Mouse (Mus musculus) embryonic facial prominence, embryonic 10.5 days (tissue): ENCODE results near the gene Podxl2. TPM values are rescaled to one million over a fixed set of nuclear protein-coding genes. Genes with fewer than 3 reads are reported as not detected.
A peak's percentile ranks its signal among the peaks of the same experiment; 100 is the strongest.

Experiments
- DNase-seq: peaks from one replicate; pipeline ENCODE4 v3.0.0-alpha.2; 2017; ENCODE audit warnings: low spot score
- H3K27ac ChIP-seq: fragments of 300-500 bp; sonication (generic); replicated peaks from 2 replicates; pipeline ENCODE4 v1.5.1; 2016; ENCODE audit warnings: mild to moderate bottlenecking
- H3K27me3 ChIP-seq: fragments of 300-500 bp; sonication (generic); replicated peaks from 2 replicates; pipeline ENCODE4 v1.6.1; 2016; ENCODE audit warnings: low read depth, mild to moderate bottlenecking; ENCODE audit not compliant: poor library complexity, severe bottlenecking
- H3K36me3 ChIP-seq: fragments of 300-500 bp; sonication (generic); replicated peaks from 2 replicates; pipeline ENCODE4 v1.6.1; 2016; ENCODE audit warnings: mild to moderate bottlenecking, moderate library complexity
- H3K4me1 ChIP-seq: fragments of 300-500 bp; sonication (generic); 2 replicates; pipeline ENCODE4 v1.6.1; 2016
- H3K4me3 ChIP-seq: fragments of 300-500 bp; sonication (generic); 2 replicates; pipeline ENCODE4 v1.5.1; 2016; ENCODE audit warnings: mild to moderate bottlenecking, moderate library complexity
- H3K9me3 ChIP-seq: fragments of 300-500 bp; sonication (generic); 2 replicates; pipeline ENCODE4 v1.6.1; 2016; ENCODE audit warnings: mild to moderate bottlenecking
- WGBS: fragments of 180-500 bp; shearing (Covaris S2); methylation state at CpG from one replicate; pipeline ENCODE4 v1.1.7; 2016; 5-methylcytosine and 5-hydroxymethylcytosine counted together
- polyA plus RNA-seq: library from polyadenylated mRNA; unstranded; fragments of >200 nt; fragmentation: Nextera tagmentation; extraction: Ambion mirVana; gene quantifications from 2 replicates; pipeline ENCODE4 v1.2.1, GENCODE M21; 2016

The Podxl2 gene
- polyA plus RNA-seq, 1 experiment from 2014 or later = 56.3 TPM

DNA sequence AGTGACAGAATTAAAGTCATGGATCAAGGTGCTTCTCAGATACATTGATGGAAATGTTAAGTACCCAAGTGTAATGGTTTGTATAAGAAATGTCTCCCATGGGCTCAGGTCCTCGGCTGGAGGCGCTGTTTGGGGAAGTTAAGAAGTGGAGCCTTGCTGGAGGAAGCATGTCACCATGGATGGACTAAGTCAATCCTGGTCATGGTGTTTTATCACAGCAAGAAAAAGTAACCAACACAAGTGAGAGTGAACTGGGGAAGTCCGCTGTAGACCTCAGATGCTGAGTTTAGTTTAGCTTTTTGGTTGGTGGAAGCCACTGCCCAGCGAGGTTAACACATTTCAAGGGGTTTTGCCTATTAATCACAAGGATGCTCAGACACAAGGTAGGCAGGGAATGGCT lies 45.3 kb downstream of the Podxl2 start:
- Histone ChIP-seq H3K27me3 (peaks cover 9% of the 10 kb centered on the region; the same call in 1 of the 2 replicates), H3K4me1 (peaks cover 25% of the 10 kb centered on the region), H3K36me3 (no peaks in the 10 kb centered on the region), H3K9me3 (no peaks in the 10 kb centered on the region), H3K4me3 (no peak overlapping the region), H3K27ac (no peak overlapping the region)
- DNase-seq = no peak
- 89% methylated on average over 4 of the region's 4 CpGs for WGBS

DNA sequence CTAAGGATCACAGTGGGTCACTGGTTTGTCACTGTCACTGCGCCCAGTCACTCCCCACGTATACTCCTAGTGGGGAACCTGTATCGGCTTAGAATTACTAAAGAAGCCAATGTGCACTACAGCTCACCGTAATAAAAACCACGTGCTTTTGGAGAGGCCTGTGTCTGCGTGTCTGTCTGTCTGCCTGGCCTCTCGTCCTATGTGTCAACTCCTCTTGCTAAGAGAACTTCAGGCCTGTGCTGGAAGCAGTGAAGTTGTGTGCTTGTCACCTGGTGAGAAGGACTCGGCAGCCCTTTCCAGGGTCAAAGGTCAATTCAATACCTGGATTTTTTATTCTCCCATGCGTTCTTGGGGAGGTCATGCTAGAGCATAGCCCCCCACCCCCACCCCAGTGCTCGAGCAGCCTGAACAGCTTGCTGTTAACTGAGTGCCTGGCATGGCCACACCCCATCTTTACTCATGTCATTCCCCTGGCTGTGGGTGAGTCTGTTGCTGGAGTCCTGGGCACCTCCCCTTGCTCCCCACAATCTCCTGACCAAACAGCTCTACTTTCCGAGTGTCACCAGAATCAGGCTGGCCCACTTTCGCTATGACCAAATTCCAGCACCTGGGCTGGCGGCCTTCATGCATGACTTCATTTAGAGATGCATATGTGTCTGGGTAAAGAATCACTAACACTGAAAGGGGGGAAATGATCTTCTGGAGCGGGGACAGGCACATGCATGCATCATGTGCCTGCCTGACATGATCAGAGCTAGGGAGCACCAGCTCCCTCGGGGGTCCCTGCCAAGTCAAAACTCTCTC lies 46.4 kb downstream of the Podxl2 start:
- H3K4me1 ChIP-seq = peaks cover 20% of the 10 kb centered on the region
- DNase-seq = no peak
- WGBS = 73% methylated on average over 15 of the region's 15 CpGs

DNA sequence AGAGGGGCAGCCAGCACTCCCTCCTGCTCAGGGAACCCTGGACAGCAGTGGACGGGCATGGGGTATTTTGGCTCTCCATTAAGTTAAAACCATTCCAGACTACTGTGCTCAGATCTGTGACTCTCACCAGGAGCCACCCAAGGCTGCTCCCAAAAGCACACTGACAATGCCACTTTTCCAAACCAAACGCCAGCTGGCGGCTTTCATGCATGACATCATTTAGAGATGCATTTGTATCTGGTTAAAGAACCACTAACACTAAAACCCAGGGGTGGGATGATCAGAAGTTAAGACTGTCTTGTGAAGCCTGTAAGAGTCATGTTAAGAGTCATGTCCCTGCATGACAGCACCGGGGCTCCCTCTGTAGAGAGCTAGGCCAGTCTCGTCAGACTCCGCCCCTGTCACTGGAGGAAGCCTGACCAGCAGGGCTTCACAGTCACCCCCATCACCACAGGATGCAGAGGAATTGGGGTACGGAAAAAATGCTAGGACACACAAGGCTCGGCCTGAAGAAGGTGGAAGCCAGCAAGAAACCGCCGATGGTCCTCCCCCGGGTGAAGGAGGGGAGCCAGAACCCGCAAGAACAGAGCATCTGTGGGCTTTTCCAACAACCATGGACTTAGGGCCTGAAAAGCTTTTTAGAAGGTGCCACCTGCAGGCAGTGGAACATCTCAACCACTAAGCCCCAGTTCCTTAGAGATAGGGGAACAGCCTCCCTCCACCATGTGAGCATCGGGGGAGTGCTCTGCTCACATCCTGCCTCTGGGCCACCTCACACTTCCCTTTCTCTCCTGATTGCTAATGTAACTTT lies 47.2 kb downstream of the Podxl2 start:
- DNase-seq = no peak
- Histone ChIP-seq H3K4me1 (peaks cover 19% of the 10 kb centered on the region), H3K27ac (no peak overlapping the region), H3K27me3 (peaks cover 9% of the 10 kb centered on the region; the same call in 1 of the 2 replicates), H3K4me3 (no peak overlapping the region), H3K36me3 (no peaks in the 10 kb centered on the region), H3K9me3 (no peaks in the 10 kb centered on the region)
- WGBS = 66% methylated on average over 13 of the region's 13 CpGs

More for the DNA sequence above, 46.4 kb downstream of the Podxl2 start:
- no peak overlapping the region for H3K27ac ChIP-seq
- no peak overlapping the region for H3K4me3 ChIP-seq
- H3K27me3 ChIP-seq = peaks cover 9% of the 10 kb centered on the region; the same call in 1 of the 2 replicates
- H3K36me3 ChIP-seq = no peaks in the 10 kb centered on the region
- H3K9me3 ChIP-seq = no peaks in the 10 kb centered on the region

DNA sequence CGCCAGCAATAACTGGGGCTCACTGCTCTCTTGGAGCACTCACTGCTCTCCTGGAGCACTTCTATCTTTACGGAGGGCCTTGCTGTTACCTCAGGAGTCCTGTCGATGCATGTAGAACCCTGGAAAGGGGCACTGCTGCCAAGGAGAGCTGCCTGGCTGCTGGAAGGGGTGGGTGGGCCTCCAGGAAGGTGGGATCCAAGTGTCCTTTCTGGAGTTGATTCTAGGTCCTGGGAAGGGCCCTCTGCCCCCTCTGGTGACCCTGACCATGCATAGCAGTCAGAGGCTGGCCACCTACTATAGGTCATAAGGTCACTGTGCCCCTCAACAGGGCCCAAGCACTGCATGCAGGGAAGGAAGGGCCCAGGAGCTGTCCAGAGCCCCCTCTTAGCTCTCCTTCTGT lies 47.9 kb downstream of the Podxl2 start:
- peaks cover 9% of the 10 kb centered on the region; the same call in 1 of the 2 replicates for H3K27me3 ChIP-seq
- DNase-seq = no peak
- no peaks in the 10 kb centered on the region for H3K9me3 ChIP-seq
- H3K36me3 ChIP-seq = no peaks in the 10 kb centered on the region
- 0 out of 2 replicates have a peak overlapping the region, but pooled peaks have one; percentile 42 for H3K27ac ChIP-seq
- WGBS = 75% methylated on average over 3 of the region's 3 CpGs
- no peak overlapping the region for H3K4me3 ChIP-seq
- H3K4me1 ChIP-seq = peaks cover 19% of the 10 kb centered on the region

DNA sequence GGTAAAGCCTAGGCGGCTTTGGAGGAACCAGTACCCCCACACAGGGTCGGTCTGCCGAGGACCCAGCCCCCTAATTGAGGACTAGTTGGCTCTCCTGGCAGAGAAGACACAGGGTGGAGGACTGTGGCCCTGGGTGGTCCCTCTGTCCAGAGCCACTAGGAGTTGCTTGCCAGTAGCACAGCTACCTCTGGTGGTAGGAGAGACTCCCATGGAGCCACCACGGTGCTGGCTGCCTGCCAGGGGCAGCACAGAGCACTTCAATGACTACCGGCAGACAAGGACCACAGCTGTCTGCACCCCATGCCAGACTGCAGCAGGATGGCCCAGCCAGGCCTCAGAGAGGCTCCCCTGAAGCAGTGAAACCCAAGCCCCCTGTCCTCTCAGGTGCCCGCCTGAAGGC lies 48.3 kb downstream of the Podxl2 start:
- Histone ChIP-seq H3K4me3 (no peak overlapping the region), H3K27ac (0 out of 2 replicates have a peak overlapping the region, but pooled peaks have one; percentile 42), H3K4me1 (peaks cover 19% of the 10 kb centered on the region), H3K27me3 (peaks cover 9% of the 10 kb centered on the region; the same call in 1 of the 2 replicates), H3K36me3 (no peaks in the 10 kb centered on the region), H3K9me3 (no peaks in the 10 kb centered on the region)
- 34% methylated on average over 6 of the region's 6 CpGs for WGBS
- peak; percentile 60 for DNase-seq

DNA sequence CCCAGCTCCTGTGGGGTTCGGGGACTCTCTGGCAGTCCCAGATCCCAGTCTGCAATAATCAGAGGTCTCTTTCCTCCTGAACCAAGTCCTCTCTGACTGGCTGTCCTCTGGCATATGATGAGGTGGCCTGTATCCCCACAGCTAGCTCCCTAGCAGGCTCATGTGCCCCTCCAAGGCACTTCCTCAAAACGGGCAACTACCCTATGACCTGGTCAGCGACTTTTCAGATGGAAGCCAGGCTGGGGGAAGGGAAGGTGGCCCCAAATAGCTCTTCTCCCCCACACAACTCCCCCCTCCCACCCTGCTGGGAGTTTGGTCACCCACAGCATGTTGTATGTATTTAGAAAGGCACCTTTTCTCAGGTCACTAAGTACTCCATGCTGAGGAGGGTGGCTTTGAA lies 48.8 kb downstream of the Podxl2 start:
- H3K27ac ChIP-seq = no peak overlapping the region
- no peak for DNase-seq
- H3K9me3 ChIP-seq = no peaks in the 10 kb centered on the region
- 48% methylated on average over 3 of the region's 3 CpGs for WGBS
- H3K36me3 ChIP-seq = no peaks in the 10 kb centered on the region
- H3K4me3 ChIP-seq = no peak overlapping the region
- peaks cover 9% of the 10 kb centered on the region; the same call in 1 of the 2 replicates for H3K27me3 ChIP-seq
- peaks cover 19% of the 10 kb centered on the region for H3K4me1 ChIP-seq

DNA sequence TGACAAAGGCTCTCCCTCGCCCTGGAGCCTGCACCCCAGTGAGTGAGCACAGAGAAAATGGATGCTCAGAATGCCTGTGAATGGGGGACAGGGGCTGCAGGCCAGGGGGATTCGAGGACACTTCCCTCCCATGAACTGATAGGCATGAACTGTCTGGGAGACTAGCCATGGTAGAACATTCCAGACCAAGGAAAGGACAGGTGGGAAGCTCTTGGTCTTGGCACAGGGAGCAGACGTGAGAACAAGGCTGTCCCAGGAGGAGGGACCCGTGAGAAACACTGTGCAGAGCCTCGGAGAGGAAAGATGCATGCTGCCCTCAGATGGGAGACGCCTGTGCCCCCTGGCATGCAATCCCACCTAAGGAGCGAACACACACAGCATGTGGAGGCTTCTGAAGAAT lies 50.7 kb downstream of the Podxl2 start:
- no peaks in the 10 kb centered on the region for H3K27me3 ChIP-seq
- H3K4me1 ChIP-seq = peaks cover 31% of the 10 kb centered on the region
- no peak overlapping the region for H3K4me3 ChIP-seq
- H3K9me3 ChIP-seq = no peaks in the 10 kb centered on the region
- no peak for DNase-seq
- no peaks in the 10 kb centered on the region for H3K36me3 ChIP-seq
- 71% methylated on average over 7 of the region's 7 CpGs for WGBS
- H3K27ac ChIP-seq = no peak overlapping the region

DNA sequence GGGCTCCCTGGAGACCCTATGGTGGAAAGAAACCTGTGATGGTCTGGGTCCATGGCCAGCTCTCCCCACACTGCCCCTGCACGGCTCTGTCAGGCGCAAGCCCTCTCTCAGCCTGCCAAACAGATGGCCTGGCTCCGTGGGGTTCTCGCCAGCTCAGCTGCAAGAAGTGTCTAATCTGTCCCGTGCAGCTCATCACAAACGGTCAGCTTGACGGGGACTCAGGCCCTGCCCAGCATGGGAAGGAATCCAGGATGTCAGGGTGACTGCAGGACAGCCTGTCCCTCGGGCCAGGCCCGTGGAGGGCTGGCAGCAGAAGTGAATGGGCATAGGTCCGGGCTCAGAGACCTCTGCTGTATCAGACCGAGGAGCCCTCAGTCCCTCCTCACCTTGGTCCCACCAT lies 52.9 kb downstream of the Podxl2 start:
- H3K4me3 ChIP-seq = no peak overlapping the region
- H3K9me3 ChIP-seq = no peaks in the 10 kb centered on the region
- WGBS = 86% methylated on average over 11 of the region's 11 CpGs
- no peaks in the 10 kb centered on the region for H3K27me3 ChIP-seq
- DNase-seq = no peak
- peaks cover 23% of the 10 kb centered on the region for H3K4me1 ChIP-seq
- H3K36me3 ChIP-seq = no peaks in the 10 kb centered on the region
- no peak overlapping the region for H3K27ac ChIP-seq

DNA sequence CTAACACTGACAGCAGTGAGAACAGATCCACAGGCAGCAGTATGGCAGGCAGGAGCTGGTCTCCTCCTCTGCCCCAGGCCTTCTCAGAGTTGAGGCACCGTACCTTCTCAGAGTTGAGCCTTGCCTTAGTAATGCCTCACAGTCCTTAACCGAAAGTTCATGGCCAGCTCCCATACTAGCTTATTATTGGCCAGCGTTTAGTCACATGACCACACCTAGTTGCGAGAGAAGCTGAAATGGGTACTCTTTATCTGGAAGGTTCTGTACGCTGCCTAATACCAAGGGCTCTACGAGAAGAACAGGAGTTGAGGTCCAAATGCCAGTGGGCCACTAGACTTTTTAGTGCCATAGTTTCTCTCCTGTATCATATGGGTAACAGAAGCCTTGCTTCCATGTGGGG lies 53.5 kb downstream of the Podxl2 start:
- no peak overlapping the region for H3K4me3 ChIP-seq
- DNase-seq = no peak
- peaks cover 17% of the 10 kb centered on the region for H3K4me1 ChIP-seq
- H3K9me3 ChIP-seq = no peaks in the 10 kb centered on the region
- H3K27ac ChIP-seq = no peak overlapping the region
- H3K36me3 ChIP-seq = no peaks in the 10 kb centered on the region
- 92% methylated on average over 6 of the region's 6 CpGs for WGBS
- H3K27me3 ChIP-seq = no peaks in the 10 kb centered on the region

DNA sequence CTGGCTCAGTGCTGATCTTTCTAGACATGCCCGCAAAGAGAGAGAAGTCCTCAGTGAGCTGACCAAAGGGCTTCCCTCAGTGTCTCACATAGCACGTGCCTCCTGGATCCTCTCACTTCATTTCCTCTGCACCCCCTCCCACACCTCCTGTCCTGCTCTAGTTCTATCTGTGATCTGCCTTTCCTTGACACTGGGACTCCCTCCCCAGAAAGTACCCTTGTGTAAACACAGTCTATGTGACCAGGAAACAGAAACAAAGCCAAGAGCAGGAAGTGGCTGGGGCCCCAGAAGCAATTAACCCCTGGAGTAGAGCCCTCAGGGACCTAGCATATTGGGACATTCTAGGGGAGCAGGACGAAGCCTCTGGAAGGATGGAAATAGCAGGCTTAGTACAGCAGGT lies 54.0 kb downstream of the Podxl2 start:
- no peak for DNase-seq
- peaks cover 15% of the 10 kb centered on the region for H3K4me1 ChIP-seq
- no peaks in the 10 kb centered on the region for H3K36me3 ChIP-seq
- 0 out of 2 replicates have a peak, but pooled peaks cover 3% of the 10 kb centered on the region for H3K27me3 ChIP-seq
- 39% methylated on average over 3 of the region's 3 CpGs for WGBS
- no peak overlapping the region for H3K4me3 ChIP-seq
- no peaks in the 10 kb centered on the region for H3K9me3 ChIP-seq
- H3K27ac ChIP-seq = no peak overlapping the region

DNA sequence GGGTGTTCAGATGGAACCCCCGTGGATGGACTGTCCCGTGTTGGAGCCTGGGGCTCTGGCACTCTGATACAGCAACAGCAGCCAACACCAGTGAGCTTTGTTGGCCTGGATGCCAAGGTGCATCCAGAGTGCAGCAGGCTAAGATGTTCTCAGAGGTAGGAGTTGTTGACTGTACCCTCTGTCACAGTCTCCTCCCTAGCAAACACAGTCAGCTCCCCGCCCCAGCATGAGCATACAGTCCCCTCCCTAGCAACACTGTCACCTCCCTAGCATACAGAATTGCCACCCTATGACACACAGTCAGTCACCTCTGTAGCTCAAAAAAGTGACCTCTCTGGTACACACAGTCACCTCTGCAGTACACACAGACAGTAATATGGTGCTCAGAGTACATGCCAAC lies 57.9 kb downstream of the Podxl2 start:
- Histone ChIP-seq H3K27ac (no peak overlapping the region), H3K36me3 (no peaks in the 10 kb centered on the region), H3K9me3 (no peaks in the 10 kb centered on the region), H3K4me1 (peaks cover 29% of the 10 kb centered on the region), H3K4me3 (no peak overlapping the region), H3K27me3 (0 out of 2 replicates have a peak, but pooled peaks cover 3% of the 10 kb centered on the region)
- WGBS = 83% methylated on average over 3 of the region's 3 CpGs
- no peak for DNase-seq

DNA sequence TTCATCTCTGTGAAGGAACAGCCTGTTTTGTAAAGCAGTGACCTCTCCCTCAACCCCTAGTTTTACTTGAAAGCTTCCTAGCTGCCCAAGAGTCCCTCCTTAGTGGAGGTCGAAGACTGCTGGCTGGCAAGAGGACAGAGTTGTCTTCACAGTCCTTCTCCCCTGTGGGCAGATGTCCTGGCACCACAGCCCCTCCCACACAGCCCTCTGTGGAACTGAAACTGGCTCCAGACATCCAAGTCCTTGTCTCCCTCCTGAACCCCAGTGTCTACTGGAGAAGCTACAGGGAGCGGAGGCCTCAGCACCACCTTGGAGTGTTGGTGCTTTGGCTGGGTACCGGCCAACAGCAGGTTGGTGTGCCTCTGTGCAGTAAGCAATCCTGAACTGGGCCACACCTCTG lies 59.4 kb downstream of the Podxl2 start:
- Histone ChIP-seq H3K4me1 (peaks cover 34% of the 10 kb centered on the region), H3K27me3 (0 out of 2 replicates have a peak, but pooled peaks cover 3% of the 10 kb centered on the region), H3K36me3 (no peaks in the 10 kb centered on the region), H3K4me3 (no peak overlapping the region), H3K27ac (no peak overlapping the region; the same call in 1 of the 2 replicates), H3K9me3 (no peaks in the 10 kb centered on the region)
- 88% methylated on average over 3 of the region's 3 CpGs for WGBS
- DNase-seq = no peak
